Mouse (Mus musculus) liver, postnatal 0 days (tissue): Measurements from ENCODE around the gene Mrpl2.

Experiments used
- CTCF ChIP-seq: sonication (generic); IDR thresholded peaks from 2 replicates; pipeline ENCODE4 v1.5.1; 2016; ENCODE audit warnings: antibody characterized with exemption, low read depth
- EP300 ChIP-seq: IDR thresholded peaks from 2 replicates; pipeline ENCODE4 v1.6.1; 2016; ENCODE audit warnings: antibody characterized with exemption, low read depth, mild to moderate bottlenecking

DNA sequence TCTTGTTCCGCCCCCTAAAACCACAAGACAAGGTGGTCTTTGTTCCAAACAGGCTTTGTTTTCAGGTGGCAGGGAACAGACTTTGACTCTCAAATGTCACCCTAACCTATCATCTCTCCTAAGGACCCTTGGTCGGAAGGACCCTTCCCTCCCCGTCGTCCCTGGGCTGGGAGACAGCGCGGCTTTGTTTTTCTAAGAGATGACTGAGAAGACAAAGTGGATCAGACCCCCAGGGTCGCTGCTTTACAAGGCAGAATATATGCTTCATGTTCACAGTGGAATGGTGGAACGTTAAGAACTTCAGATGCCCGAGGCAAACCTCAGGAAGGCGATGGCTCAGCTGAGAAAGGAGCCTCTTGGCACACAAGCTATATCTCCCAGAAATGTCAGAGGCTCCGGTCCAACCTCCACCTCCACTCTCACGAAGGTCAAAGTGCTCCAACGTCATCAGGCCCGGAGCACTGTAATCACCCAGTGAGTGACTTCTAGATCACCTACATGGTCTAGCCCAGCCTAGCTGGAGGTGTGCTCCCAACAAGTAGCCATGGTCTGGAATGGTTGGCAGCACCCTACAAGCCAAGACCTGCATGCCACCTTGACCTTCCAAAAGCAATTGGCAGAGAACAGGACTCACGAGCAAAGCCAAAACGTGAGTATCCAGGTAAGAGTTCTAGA is 26.2 kb upstream of the Mrpl2 start:
- TF ChIP-seq CTCF, result no peak
- no peak for TF ChIP-seq EP300
